Mouse (Mus musculus): ENCODE measurements around the gene Cfap61. TPM values are rescaled to one million over a fixed set of nuclear protein-coding genes. Genes with fewer than 3 reads are reported as not detected.

The Cfap61 gene
- total RNA-seq, 2 experiments from 2014 or later: 3.4 to 3.5 TPM

DNA sequence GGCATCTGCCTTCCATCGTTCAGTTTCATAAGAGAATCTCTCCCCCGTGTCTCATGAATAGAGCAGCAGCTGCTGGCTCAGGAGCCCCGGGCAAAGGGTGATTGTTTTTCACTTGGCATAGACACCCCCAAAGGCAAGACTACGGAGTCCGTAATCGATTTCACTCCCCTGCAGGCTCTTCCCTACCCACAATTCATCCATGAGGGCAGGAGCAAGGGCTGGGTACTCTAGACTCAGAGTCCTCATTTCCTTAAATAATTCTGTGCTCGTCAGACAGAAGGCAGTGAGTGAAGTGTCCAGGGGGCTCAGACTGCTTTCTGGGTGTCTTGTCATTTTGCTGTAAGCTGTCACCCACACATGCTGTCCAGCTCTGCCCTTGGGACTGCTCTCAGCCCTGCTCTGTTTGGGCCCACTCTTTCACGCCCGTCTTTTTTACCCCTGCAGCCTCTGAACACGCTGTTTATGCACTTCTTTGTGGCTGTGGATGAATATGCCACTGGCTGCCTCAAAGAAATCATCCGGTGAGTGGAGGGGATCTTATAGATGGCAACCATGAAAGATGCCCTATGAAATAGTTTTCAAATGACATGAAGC, 15.0 kb downstream of the Cfap61 start:
- DNase-seq (ENCODE audit: low spot score in 2 of 2): no peak

DNA sequence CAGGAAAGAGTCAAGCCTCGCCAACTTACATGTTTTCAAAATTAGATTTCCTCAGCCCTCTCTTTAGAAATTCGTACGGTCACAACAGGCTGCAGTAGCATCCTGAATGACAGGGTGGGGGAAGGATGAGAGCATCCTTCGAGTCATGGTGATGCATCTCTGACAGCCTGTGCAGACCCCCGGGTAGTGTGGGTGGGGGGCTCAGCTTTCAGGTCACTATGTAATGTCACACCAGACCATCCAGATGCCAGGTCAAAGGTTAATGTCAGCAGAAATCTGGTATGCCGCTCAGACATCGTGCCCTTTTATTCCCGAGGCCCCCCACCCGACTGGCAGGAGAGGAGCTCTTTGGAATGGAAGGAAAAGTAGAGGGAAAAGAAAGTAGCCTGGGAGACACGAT, 15.7 kb downstream of the Cfap61 start:
- no peak for DNase-seq (ENCODE audit: low spot score in 2 of 2)

DNA sequence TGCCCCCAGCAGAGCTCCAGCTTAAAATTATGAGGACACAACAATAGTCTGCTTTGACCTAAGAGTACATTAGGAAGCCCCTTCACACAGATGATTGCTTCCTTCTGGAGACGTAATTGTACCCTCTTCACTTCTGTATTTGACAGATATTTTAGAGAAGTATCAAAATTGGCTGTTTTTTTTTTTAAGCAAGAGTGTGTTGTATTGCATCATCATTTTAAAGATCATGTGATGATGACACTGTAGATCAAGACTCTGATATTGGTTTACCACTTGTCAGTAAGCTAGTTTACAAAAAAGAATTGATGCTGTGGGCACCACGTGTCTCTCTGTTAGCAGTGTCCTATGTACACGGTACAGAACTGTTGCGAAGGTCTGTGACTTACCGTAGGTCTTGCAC, 18.1 kb downstream of the Cfap61 start:
- no peak for DNase-seq (ENCODE audit: low spot score in 2 of 2)

DNA sequence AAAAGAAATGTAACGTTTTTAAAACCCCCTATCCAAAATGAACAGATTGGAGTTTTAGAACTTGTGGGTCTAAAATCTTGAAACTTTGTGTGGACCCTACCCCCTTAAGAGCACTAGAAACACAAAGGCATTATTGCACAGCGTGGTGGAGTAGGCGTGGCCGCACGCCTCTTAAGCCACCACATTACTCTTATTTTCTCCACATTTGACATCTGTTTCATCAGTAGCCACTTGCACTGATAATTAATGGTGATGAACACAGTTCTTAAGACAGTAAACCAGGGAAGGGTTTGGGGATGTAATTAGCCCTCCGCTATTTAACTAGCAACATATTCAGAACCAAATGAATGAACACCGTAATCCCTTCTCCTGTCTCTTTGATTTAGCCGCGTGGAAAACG, 21.3 kb downstream of the Cfap61 start:
- no peak for DNase-seq (ENCODE audit: low spot score in 2 of 2)

DNA sequence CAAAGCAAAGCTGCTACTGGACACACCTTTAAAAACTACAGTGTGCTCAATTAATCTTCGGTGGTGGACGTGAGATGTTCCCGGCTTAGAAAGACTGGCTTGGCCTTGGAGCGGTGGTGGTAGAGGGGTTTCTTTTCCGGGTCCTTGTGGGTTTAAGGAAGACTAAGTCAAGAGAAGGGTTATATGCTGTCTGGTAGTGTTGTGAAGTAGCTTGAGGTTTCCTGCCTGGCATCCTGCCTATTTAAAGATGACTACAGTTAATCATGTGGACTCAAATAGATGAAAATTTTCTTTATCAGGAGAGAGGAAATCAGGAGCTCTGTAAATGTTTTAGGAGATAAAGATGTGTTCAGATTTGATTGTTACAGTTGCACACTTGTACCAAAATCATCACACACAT, 21.7 kb downstream of the Cfap61 start:
- no peak for DNase-seq (ENCODE audit: low spot score in 2 of 2)

DNA sequence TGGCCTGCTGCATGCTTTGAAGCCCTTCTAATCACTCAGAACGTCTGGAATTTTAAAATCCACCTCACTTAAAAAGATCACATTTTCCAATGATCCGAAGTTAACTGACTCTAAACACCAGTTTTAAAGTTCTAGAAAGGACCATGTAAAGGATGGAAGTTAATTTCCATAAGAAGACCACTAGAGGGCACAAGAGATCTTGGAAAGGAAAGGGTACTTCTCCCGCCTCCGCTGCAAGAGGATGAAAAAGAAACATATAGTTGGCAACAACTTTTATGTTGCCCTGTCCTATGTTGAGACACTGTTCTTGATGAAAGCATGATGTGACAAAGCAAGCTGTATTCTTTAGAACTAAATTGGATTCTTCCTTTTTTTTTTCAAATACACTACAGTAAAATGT, 22.9 kb downstream of the Cfap61 start:
- DNase-seq (ENCODE audit: low spot score in 2 of 2): peak in 1 of 2 experiments; percentile 31

DNA sequence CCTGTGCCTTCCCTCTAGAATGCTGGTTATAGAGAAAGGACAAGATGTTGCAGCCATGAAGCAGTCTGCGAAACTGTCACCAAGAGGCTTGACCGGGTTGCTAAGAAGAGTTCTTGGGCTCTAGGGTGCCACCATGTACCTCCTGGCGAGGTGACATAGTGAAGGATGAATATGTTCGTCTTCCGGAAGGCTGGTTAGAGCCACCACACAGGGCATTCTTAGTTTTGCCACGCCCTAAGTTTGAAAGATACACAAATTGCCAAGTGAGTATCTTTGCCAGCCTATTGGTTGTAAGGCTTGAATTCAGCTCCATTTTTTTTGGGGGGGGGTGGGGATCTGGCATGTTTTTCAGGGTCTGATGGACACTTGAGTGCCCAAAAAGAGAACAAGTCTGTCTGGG, 23.5 kb downstream of the Cfap61 start:
- no peak for DNase-seq (ENCODE audit: low spot score in 2 of 2)

DNA sequence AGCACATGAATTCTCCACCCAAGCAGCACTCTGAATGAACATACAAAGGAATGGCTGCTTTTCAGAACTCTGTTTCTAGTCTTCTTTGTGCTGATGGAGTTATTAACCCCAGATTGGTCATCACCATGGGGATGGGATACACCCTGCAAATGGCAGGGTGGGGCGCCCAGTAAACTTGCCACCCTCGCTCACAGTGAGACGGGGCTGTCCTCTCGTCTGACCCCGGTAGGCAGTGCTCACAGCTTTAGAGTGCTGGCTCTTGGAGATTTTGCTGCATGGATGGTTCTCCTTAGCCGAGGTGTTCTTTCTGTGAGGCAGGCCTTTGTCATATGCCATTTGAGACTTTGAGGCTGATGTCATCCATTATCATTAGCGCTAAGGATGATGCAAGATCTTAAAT, 24.0 kb downstream of the Cfap61 start:
- DNase-seq (ENCODE audit: low spot score in 2 of 2): no peak

DNA sequence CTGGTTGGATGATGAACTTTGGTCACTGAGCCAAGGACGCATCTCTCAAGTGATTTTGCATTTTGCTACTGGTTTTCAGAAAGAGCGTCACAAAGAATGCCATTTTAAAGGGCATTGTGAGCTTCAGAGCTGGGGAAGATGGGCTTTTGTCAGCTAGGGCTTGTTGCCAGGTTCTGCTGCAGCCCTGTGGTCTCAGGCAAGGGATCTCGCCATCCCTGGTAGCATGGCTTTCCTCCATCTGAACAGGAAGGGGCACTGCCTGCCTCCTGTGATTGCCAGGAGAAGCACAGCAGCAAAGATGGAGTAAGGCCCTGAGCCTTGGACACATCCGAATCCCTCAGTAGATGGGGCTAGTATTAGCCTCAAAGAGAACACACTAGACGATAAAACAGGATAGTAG, 27.3 kb downstream of the Cfap61 start:
- DNase-seq (ENCODE audit: low spot score in 2 of 2): no peak

DNA sequence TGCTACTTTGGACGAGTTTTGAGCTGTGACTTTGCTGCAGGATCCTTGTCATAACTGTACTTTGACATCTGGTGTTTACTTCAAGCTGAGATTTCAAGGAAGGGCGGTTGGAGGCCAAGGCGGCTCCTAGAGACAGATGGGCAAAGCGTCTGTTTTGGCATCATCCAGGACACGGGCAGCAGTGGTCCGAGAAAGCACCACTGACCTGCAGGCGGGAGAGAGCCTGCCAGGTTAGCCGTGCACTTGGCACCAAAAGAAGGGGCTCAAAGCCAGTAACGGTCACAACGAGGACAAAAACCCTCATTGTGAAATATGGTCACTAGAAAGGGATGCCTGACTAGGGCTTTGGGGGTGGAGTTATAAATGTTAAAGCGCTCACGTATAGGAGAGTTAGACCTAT, 36.2 kb downstream of the Cfap61 start:
- DNase-seq (ENCODE audit: low spot score in 2 of 2): no peak

DNA sequence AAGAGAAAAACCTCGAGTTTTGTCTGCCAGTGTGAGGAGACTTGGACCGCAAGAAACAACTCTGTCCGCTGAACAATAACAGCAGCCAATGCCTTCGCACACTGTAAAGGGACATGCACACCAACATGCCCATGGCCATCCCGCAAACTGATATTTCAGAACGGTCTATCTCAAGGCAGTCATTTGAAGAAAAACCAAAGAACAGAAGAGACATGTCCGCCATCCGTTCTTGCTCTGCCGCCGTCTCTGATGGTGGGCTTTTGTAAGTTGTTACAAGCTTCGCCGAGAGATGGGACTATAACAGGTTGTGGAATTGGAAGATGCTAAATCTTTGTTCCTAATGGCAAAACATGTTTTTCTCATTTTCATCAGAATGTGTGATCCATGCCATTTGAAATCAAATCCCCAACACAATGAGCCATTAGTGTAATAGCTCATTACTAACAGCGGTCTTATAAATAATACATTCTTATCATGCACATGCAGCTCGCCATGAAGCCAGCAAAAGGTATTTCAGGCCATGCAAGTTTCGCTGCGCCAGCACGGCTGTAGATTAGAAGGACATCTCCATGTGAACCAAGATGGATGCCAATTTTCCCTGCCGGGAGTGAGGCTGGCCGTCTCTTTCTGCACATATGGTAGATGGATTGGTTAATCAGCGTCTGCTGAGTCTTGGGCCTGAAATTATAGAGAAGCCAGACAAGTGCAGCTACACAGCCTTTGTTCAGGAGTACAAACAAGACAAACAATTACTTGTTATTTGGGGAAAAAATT, 36.8 kb downstream of the Cfap61 start:
- DNase-seq (ENCODE audit: low spot score in 2 of 2): peak; percentile 22 to 41

DNA sequence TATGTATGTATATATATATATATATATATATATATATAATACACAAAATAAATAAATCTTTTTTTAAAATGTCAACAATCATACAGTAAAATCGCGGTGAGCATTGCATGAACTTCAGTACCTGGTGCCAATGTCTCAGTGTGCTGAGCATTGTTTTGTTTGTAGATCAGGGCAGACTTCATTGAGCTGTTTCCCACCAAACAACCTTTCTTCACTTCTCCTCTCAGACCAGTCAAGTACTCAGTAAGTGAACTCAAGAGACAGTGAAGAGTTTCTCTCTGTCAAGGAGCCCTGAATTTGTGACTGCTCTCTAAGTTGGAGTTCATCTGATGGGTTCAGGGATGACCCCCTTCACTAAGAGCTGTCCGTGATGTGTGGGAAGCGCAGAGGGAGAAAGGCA, 38.0 kb downstream of the Cfap61 start:
- DNase-seq (ENCODE audit: low spot score in 2 of 2): no peak

DNA sequence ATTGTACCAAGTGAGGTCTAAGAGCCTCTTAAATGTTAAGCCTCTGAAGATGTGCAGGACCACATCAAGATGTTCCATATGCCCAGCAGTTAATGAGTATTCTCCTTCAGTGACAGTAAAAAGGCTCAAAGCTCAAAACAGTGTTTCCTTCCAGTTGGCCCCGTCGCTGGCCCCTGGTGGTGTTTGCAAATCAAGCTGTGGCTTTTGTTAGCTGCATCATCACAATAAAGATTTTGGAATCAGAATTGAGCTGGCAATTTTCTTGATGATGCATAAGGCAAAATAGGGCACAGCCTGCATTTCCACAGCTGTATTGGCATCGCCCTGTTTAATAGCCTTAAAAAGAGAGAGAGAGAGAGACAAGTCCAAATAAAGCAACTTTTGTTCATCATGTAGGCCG, 45.0 kb downstream of the Cfap61 start:
- DNase-seq (ENCODE audit: low spot score in 2 of 2): no peak

DNA sequence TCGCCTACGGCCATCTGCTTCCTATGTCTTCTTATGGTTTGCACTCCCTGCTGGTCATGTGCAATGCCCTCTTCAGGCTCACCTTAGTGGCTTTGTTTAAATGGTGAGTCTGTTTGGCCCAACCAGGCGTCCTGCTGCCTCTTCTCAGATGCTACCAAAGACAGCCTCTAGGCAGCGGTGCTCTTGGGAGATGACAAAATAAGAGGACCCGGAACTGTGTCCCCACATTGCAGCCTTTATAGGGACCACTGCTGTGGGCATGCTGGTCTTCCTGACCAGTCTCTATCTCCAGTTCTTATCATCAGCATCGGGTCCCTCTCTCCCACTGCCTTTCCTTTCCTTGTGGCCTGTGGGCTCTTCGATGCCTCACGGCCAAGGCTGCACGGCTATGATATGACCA, 46.3 kb downstream of the Cfap61 start:
- DNase-seq (ENCODE audit: low spot score in 2 of 2): no peak

DNA sequence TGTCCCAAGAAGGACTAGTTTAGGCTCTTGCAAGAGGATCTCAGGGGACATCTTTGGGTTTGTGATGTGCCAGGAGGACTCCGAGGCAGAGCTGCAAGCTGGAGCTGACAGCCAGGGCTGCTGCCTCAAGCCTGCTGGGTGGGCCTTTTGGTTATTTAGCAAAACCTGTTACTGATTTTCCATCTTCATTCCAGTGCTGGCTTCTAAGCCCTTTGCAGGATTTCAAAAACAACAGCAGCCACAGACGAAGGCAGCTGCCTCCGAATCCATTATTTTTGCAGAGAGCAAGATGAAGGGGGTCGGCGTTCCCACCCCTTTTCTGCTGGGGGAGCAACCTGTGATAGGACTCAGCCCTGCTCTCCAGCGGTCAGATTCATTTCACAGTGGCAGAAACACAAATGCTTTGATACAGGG, 47.1 kb downstream of the Cfap61 start:
- no peak for DNase-seq (ENCODE audit: low spot score in 2 of 2)

DNA sequence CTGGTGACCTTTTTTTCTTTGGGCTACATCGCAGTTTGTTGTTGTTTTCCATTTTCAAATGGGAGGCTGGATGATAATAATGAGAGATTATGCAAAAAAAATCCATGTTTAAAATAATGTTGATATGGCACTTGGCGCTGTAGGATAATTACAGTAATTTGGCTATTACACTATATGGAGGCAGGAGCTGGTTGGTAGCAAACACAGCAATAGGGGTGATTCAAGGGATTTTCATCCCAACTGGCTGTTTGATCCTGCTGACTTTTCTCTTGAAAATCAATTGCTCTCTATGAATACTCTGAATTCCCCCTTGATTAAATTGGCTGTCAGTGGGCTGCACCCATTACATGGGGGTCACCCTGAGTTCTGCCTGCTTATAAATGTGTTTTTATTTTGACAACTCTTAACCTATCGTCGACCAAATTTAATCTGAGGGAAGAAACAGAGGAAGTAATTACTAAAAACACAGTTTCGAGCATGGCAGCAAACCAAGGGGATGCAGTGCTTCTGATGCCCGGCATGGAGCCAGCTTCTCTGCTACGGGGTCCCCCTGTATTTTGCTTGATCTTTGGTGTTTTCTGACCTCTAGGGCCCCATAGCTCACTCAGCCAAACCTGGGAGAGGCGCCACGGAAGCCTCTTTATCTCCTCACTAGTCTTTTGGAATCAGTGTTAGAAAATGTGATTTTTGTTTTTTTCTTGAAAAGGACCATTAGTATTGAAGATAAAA, 47.9 kb downstream of the Cfap61 start:
- DNase-seq (ENCODE audit: low spot score in 2 of 2): no peak

DNA sequence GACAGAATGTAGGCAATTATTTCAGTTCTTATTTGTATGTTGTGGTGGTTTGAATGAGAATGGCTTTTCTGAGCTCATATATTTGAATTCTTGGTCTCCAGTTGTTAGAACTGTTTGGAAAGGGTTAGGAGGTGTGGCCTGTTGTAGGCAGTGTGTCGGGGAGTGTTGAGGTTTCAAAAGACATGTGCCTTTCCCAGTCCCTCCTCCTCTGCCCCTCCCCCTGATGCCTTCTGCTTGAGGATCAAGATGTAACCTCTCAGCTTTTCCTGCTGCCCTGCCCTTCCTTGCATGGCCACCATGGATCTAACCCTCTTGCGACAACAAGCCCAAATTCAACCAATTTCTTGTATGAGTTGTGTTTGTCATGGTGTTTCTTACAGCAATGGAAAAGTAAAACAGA, 53.2 kb downstream of the Cfap61 start:
- no peak for DNase-seq (ENCODE audit: low spot score in 2 of 2)

DNA sequence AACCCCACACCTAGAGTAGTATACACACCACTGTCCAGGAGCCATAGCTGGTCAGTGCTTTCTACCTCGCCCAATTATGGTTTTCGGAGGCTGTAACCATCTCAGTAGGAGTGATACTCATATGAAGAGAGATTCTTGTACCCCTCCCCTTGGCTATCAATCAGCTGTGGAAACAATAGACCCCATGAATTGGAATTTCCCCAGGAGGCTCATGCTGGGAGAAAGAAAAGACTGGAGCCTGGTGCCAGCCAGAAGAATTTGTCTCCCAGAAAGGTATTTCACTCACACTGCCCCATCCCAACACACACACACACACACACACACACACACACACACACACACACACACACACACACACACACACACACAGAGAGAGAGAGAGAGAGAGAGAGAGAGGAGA, 55.9 kb downstream of the Cfap61 start:
- no peak for DNase-seq (ENCODE audit: low spot score in 2 of 2)

DNA sequence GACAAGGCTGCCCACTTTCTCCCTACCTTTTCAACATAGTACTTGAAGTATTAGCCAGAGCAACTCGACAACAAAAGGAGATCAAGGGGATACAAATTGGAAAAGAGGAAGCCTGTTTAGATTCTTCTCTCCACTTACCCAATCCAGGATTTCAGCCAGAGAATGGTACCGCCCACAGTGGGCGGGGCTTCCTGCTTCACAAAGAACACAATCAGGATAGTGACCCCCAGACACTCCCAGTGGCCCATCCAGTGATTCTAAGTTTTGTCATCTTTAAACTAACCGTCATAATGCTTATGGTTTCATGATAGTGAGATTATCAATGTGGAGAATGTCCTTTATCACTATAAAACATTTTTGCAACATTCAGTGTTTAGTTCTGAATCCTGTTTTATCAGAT, 61.9 kb downstream of the Cfap61 start:
- DNase-seq (ENCODE audit: low spot score in 2 of 2): no peak

DNA sequence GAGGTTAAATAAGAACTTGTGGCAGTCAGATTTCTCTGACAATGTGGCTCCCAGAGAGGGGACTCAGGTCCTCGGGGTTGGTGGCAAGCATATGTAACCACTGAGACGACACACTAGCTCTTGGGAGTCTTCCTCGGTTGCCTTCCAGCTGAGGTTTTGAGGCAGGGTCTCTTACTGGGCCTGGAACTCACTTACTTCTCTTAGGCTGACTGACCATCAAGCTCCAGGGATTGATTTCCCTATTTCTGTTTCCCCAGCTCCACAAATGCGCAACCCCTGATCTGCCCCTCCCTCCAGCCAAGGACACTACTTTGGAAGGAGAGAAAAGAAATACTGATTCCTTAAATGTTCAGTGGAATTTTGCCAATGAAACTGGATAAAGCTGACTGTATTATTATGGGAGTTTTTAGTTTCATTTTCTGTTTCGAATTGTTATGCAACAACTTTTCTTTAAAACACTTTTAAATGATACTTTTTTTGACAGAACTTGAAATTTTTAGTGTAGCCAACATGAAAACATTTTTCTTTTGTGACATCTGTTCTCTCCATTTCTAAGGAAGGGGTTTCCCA, 63.5 kb downstream of the Cfap61 start:
- DNase-seq (ENCODE audit: low spot score in 2 of 2): no peak

DNA sequence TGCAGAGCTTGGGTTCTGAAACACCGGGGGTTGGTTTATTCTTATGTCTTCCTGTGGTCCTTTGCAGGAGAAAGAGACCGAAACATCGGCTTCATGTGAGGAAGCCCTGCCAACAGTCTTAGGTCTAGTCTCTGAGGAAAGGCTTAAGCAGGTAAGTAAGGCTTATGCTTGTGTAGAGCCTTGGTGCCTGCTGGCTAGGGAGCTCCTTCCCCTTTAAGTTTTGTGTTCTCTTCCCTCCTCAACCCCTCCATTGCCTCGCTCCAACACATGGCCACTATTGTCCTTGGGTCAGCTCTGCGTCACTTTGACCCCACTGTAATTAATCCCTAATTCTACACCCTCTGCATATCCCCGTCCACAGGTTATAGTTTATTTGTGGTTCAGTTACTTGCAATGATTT, 74.2 kb downstream of the Cfap61 start:
- no peak for DNase-seq (ENCODE audit: low spot score in 2 of 2)

All from layer of hippocampus, adult 18-20 months (tissue).